Mouse (Mus musculus) embryonic facial prominence, embryonic 12.5 days (tissue): Measurements from ENCODE around the gene Itk. TPM values are rescaled to one million over a fixed set of nuclear protein-coding genes. Genes with fewer than 3 reads are reported as not detected.

Source experiments
- ATAC-seq: fragments of 200-750 bp; cut with Nextera tagmentation; 2 replicates; pipeline ENCODE4 v1.8.0; 2017; ENCODE audit not compliant: insufficient number of reproducible peaks, insufficient read depth, low FRiP score, low TSS enrichment
- H3K27ac ChIP-seq: fragments of 300-500 bp; sonication (generic); 2 replicates; pipeline ENCODE4 v1.5.1; 2016; ENCODE audit warnings: mild to moderate bottlenecking
- H3K27me3 ChIP-seq: fragments of 300-500 bp; sonication (generic); 2 replicates; pipeline ENCODE4 v1.6.1; 2016; ENCODE audit warnings: mild to moderate bottlenecking, moderate library complexity
- H3K36me3 ChIP-seq: fragments of 300-500 bp; sonication (generic); 2 replicates; pipeline ENCODE4 v1.6.1; 2016; ENCODE audit warnings: mild to moderate bottlenecking
- H3K4me1 ChIP-seq: fragments of 300-500 bp; sonication (generic); 2 replicates; pipeline ENCODE4 v1.6.1; 2016
- H3K4me2 ChIP-seq: fragments of 300-500 bp; sonication (generic); replicated peaks from 2 replicates; pipeline ENCODE4 v1.6.1; 2016; ENCODE audit warnings: mild to moderate bottlenecking, moderate library complexity
- H3K4me3 ChIP-seq: fragments of 300-500 bp; sonication (generic); 2 replicates; pipeline ENCODE4 v1.5.1; 2016; ENCODE audit warnings: mild to moderate bottlenecking
- H3K9ac ChIP-seq: fragments of 300-500 bp; sonication (generic); 2 replicates; pipeline ENCODE4 v1.6.1; 2016; ENCODE audit warnings: mild to moderate bottlenecking, moderate library complexity
- H3K9me3 ChIP-seq: fragments of 300-500 bp; sonication (generic); 2 replicates; pipeline ENCODE4 v1.6.1; 2016; ENCODE audit warnings: mild to moderate bottlenecking, moderate library complexity
- WGBS: fragments of 180-500 bp; shearing (Covaris S2); methylation state at CpG from one replicate; pipeline ENCODE4 v1.1.7; 2016; 5-methylcytosine and 5-hydroxymethylcytosine counted together
- polyA plus RNA-seq: library from polyadenylated mRNA; unstranded; fragments of >200 nt; fragmentation: Nextera tagmentation; extraction: Ambion mirVana; gene quantifications from 2 replicates; pipeline ENCODE4 v1.2.1, GENCODE M21; 2016

Gene Itk
- polyA plus RNA-seq, 1 experiment from 2014 or later: 0.14 TPM

DNA sequence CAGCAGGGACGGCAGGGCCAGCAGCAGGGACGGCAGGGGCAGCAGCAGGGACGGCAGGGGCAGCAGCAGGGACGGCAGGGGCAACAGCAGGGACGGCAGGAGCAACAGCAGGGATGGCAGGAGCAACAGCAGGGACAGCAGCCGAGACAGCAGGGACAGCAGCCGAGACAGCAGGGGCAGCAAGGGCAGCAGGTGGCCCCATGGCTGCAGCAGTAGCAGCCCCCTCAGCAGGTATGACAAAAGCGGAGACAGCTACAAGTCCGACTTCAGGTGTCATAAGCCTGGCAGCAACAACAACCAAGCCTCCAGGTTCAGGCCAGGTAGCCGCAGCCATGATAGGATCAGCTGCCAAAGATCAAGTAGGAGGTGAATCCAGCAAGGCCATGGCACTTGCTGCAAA lies 17.4 kb upstream of the Itk start:
- 29% methylated on average over 10 of the region's 10 CpGs for WGBS
- H3K4me2 ChIP-seq: no peak overlapping the region
- ATAC-seq: no peak

DNA sequence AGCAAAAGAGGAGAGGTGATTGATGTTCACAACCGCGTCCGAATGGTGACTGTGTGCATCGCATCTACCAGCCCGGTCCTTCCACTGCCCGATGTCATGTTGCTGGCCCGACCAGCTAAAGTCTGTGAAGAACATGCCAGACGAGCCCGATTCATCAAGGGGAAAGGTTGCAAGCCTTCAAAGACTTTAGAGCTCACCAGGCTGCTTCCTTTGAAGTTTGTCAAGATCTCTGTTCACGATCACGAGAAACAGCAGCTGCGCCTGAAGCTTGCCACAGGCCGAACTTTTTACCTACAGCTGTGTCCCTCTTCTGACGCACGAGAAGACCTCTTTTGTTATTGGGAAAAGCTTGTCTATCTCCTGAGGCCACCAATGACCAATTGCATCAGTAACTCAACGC lies 15.7 kb upstream of the Itk start:
- Histone ChIP-seq H3K4me1 (no peaks in the 10 kb centered on the region), H3K9ac (no peak overlapping the region), H3K9me3 (no peaks in the 10 kb centered on the region), H3K36me3 (no peaks in the 10 kb centered on the region), H3K4me2 (no peak overlapping the region), H3K27ac (no peak overlapping the region), H3K27me3 (no peaks in the 10 kb centered on the region), H3K4me3 (no peak overlapping the region)
- 82% methylated on average over 16 of the region's 16 CpGs for WGBS
- no peak for ATAC-seq

More for the DNA sequence above, 17.4 kb upstream of the Itk start:
- Histone ChIP-seq H3K27ac (no peak overlapping the region), H3K36me3 (no peaks in the 10 kb centered on the region), H3K9me3 (no peaks in the 10 kb centered on the region), H3K4me3 (no peak overlapping the region), H3K9ac (no peak overlapping the region; the same call in 1 of the 2 replicates), H3K27me3 (no peaks in the 10 kb centered on the region), H3K4me1 (no peaks in the 10 kb centered on the region)

DNA sequence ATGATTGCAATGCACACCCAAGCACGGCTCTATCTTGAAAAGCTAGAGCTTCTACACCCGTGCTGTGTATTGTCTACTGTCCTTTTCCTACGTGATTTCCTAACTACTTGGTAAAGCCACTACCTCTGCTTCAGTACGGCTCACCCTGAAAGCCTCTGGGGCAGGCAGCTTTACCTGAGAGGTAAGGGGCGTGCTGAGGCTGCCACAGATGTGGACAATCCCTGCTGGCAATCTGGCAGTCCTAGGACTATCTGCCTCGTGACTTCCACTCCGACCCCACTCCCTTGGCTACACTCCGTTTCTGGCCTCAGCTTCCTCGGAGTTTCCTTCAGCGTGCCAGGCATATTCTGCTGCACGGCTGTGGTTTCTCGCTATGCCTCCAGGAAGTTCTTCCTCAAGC lies 12.2 kb upstream of the Itk start:
- Histone ChIP-seq H3K27ac (no peak overlapping the region), H3K4me1 (no peaks in the 10 kb centered on the region), H3K4me3 (no peak overlapping the region), H3K9me3 (no peaks in the 10 kb centered on the region), H3K36me3 (no peaks in the 10 kb centered on the region), H3K27me3 (no peaks in the 10 kb centered on the region), H3K4me2 (no peak overlapping the region), H3K9ac (no peak overlapping the region)
- no peak for ATAC-seq
- WGBS: 81% methylated on average over 12 of the region's 12 CpGs

DNA sequence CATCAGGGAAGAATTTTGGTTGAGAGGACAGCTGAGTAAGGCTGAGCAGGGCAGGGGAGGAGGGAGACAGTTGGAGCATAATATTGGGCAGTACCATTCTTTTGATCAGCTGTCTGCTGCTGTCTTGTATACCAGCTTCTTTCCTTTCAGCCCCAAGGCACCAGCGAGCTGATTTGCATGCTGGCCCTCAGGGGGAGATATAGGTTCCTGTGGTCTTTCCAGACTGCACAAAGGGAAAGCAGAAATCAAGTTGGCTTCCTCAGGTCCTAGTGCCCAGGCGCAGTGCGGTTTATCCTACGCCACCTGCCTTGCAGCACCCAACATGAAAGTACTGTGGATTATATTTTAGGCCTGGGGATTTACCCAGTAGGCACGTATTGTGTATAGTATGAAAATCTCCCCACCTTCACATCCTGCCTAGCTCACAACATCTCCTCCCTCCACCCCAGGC lies 9.6 kb upstream of the Itk start:
- H3K4me2 ChIP-seq: no peak overlapping the region
- H3K27me3 ChIP-seq: no peaks in the 10 kb centered on the region
- WGBS: 66% methylated on average over 5 of the region's 5 CpGs
- no peaks in the 10 kb centered on the region for H3K4me1 ChIP-seq
- no peak overlapping the region for H3K27ac ChIP-seq
- no peak overlapping the region for H3K4me3 ChIP-seq
- no peak overlapping the region for H3K9ac ChIP-seq
- no peaks in the 10 kb centered on the region for H3K36me3 ChIP-seq
- no peaks in the 10 kb centered on the region for H3K9me3 ChIP-seq
- ATAC-seq: no peak

DNA sequence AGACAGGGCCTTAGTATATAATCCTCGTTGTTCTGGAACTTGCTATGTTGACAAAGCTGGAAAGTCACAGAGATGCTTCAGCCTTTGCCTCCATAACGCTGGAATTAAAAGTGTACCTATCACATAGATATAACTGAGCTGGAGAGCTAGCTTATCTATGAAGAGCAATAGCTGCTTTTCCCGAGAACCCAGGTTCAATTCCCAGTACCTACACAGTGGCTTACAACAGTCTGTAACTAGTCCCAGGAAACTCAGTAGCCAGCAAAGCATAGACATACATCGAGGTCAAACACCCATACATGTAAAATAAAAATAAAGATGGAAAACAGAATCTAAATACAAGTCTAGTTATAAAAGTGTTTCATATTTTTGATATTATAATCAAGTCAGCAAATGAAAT lies 9.2 kb upstream of the Itk start:
- Histone ChIP-seq H3K4me3 (no peak overlapping the region), H3K9me3 (no peaks in the 10 kb centered on the region), H3K4me1 (no peaks in the 10 kb centered on the region), H3K27me3 (no peaks in the 10 kb centered on the region), H3K36me3 (no peaks in the 10 kb centered on the region), H3K4me2 (no peak overlapping the region), H3K27ac (no peak overlapping the region), H3K9ac (no peak overlapping the region)
- 83% methylated on average over 4 of the region's 4 CpGs for WGBS
- ATAC-seq: no peak

DNA sequence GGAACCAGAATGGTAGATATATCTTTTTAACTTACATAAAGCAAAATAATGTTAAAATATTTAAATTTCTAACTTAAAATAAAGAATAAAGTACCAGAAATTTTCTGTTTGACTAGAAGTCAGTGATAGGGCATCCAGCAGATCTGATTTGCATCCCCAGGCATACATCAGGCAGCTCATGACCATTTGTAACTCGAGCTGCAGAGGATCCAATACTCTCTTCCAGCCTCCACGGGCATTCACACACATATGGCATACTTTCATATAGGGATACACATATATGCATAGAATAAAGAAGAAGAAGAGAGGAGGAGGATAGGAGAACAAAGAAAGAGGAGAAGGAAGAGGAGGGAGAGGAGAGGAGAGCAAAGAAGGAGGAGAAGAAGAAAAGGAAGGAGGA lies 8.6 kb upstream of the Itk start:
- H3K4me3 ChIP-seq: no peak overlapping the region
- WGBS: 39% methylated on average over 2 of the region's 2 CpGs

DNA sequence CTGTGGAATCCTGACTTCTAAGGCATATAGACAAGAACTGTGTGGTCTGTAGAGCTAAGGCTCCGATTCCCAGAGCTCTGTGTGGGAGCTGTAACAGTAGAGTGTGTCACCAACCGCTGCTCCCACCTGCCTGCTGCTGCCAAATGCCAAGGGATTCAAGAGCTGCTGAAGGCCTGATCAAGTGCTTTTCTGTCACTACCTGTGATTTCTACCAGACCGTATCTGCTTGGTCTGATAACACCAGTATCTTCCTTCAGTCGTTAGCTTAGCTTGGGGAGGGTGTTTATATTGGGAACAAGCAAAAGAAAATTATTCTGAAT lies 7.5 kb upstream of the Itk start:
- Histone ChIP-seq H3K36me3 (no peaks in the 10 kb centered on the region), H3K4me1 (no peaks in the 10 kb centered on the region), H3K27me3 (no peaks in the 10 kb centered on the region), H3K9ac (no peak overlapping the region), H3K4me2 (no peak overlapping the region), H3K9me3 (no peaks in the 10 kb centered on the region), H3K27ac (no peak overlapping the region), H3K4me3 (no peak overlapping the region)
- ATAC-seq: no peak
- 90% methylated on average over 4 of the region's 4 CpGs for WGBS

More for the DNA sequence above, 8.6 kb upstream of the Itk start:
- H3K36me3 ChIP-seq: no peaks in the 10 kb centered on the region
- H3K4me2 ChIP-seq: no peak overlapping the region
- H3K9me3 ChIP-seq: no peaks in the 10 kb centered on the region
- no peak for ATAC-seq
- H3K27me3 ChIP-seq: no peaks in the 10 kb centered on the region
- no peaks in the 10 kb centered on the region for H3K4me1 ChIP-seq
- no peak overlapping the region for H3K9ac ChIP-seq
- no peak overlapping the region for H3K27ac ChIP-seq

DNA sequence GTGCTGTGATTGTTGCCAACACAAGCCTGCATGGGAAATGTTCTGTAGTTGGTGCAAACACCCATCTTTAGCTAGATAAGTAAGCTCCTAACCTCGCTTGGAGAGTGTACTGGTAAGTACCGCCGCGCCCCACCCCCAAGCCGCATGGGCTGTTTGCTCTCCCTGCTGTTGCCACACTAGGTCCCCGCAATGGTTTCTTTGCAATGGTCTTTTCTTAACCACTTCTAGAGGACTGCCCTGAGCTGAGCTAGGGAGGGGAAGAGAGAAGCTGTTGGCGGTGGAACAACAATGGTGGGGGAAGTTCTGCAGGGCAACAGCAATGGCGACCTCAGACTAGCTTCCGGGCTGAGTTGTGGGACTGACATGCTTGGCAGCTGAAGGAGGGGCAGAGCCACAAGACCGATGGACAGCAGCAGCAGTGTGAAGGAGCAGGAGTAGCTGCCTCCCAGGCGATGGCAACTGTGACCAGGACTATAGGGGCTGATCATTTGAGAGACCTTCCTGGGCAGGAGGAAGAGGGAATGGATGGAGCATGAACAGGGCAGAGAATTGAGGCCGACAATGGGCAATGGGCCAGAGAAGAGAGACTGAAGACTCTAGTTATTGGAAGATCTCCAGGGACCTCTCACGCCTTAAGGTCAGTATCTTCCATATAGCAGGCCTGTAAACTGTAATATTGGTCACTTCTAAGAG lies 7.0 kb upstream of the Itk start, which contains the start of gene Fam71b:
Gene Fam71b, plus strand, starts transcription at position 393 of the 693 bp plus-strand sequence.
- 73% methylated on average over 13 of the region's 13 CpGs for WGBS
- no peaks in the 10 kb centered on the region for H3K9me3 ChIP-seq
- H3K4me3 ChIP-seq: no peak within 1 kb of the TSS
- H3K27me3 ChIP-seq: no peaks in the 10 kb centered on the region
- H3K4me1 ChIP-seq: no peaks in the 10 kb centered on the region
- H3K9ac ChIP-seq: no peak within 1 kb of the TSS
- ATAC-seq: no peak
- H3K4me2 ChIP-seq: no peak within 1 kb of the TSS
- no peak within 1 kb of the TSS for H3K27ac ChIP-seq
- H3K36me3 ChIP-seq: no peaks in the 10 kb centered on the region

DNA sequence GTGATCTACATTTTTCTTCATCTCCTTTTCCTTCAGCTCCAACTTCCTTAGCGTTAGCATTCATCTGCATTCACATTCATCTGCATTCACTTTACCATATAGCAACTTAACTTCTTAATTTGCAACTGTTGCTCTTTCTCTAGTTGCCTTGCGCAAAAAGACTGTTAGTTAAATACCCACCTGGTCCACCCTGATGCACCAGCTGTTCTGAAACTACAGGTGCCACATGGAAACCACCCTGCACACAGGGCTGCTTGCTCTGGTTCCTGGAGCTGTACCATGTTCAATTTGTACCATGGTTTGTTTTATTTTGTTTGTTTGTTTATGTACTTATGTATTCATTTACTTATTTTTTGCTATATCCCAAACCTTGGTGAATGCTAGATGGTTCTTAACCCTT lies 6.4 kb upstream of the Itk start:
- Histone ChIP-seq H3K36me3 (no peaks in the 10 kb centered on the region), H3K4me2 (no peak overlapping the region), H3K27me3 (no peaks in the 10 kb centered on the region), H3K4me3 (no peak overlapping the region), H3K4me1 (no peaks in the 10 kb centered on the region), H3K27ac (no peak overlapping the region), H3K9ac (no peak overlapping the region), H3K9me3 (no peaks in the 10 kb centered on the region)
- 86% methylated on average over 2 of the region's 2 CpGs for WGBS
- no peak for ATAC-seq

DNA sequence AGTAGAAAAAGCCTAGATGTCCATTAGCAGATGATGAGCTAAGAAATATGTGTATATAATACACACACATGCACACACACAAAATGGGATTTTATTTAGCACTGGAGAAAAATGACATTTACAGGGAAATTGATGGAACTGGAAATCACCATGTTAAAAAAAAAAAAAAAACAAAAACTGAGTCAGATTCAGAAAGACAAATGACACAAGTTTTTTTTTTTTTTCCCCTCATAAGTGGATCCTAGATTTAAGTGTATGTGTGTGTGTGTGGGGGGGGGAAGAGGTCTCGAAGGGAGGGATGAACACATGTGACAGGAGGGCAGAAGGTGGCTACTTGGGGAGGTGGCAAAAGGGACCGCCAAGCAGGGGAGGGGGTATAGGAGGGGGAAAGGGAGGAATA lies 5.8 kb upstream of the Itk start:
- no peak overlapping the region for H3K27ac ChIP-seq
- H3K27me3 ChIP-seq: no peaks in the 10 kb centered on the region
- WGBS: 73% methylated on average over 2 of the region's 2 CpGs
- ATAC-seq: no peak
- no peak overlapping the region for H3K4me2 ChIP-seq
- no peak overlapping the region for H3K4me3 ChIP-seq
- no peaks in the 10 kb centered on the region for H3K9me3 ChIP-seq
- no peak overlapping the region for H3K9ac ChIP-seq
- H3K4me1 ChIP-seq: no peaks in the 10 kb centered on the region
- no peaks in the 10 kb centered on the region for H3K36me3 ChIP-seq

DNA sequence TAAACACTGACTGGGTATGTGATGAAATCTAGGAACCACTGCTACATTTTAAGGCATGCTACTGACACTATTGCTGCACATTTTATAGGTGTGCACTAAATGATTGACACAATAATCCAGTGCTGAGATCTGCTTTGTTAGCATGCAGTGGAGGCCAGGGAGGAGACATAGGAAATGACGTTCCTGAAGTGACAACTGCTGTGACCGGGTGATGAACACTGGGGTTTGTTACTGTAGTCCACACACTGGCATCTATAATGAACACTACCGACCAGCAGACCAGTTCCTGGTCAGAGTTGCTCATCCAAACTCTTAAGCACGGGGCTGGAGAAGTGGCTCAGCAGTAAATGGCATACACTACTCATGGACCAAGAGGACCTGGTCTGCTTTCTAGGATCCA lies 4.1 kb upstream of the Itk start:
- H3K4me1 ChIP-seq: no peaks in the 10 kb centered on the region
- H3K4me2 ChIP-seq: no peak overlapping the region
- H3K9ac ChIP-seq: no peak overlapping the region
- 86% methylated on average over 4 of the region's 4 CpGs for WGBS
- no peak overlapping the region for H3K4me3 ChIP-seq
- no peak overlapping the region for H3K27ac ChIP-seq
- no peaks in the 10 kb centered on the region for H3K27me3 ChIP-seq
- no peak for ATAC-seq
- H3K36me3 ChIP-seq: no peaks in the 10 kb centered on the region
- H3K9me3 ChIP-seq: no peaks in the 10 kb centered on the region

DNA sequence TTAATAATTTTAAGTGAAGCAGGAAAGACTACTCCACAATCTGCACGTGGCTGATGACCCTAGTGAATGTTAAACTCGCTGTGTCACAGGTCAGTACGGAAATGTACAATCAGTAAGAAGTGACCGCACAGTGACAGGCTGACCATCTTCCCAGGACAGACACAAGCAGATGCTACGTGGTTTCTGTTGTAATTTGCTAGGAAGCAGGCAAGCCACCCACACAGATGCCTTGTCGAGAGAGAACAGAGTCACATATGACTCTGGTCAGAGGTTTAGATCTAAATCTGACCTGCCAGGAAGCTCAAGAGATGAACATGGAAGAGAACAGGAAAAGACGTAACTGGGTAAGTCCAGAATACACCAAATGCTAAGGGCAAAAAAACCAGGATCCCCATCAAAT lies 3.6 kb upstream of the Itk start:
- no peak for ATAC-seq
- Histone ChIP-seq H3K9me3 (no peaks in the 10 kb centered on the region), H3K4me2 (no peak overlapping the region), H3K4me1 (no peaks in the 10 kb centered on the region), H3K27me3 (no peaks in the 10 kb centered on the region), H3K36me3 (no peaks in the 10 kb centered on the region), H3K9ac (no peak overlapping the region), H3K4me3 (no peak overlapping the region), H3K27ac (no peak overlapping the region)
- 74% methylated on average over 7 of the region's 7 CpGs for WGBS

DNA sequence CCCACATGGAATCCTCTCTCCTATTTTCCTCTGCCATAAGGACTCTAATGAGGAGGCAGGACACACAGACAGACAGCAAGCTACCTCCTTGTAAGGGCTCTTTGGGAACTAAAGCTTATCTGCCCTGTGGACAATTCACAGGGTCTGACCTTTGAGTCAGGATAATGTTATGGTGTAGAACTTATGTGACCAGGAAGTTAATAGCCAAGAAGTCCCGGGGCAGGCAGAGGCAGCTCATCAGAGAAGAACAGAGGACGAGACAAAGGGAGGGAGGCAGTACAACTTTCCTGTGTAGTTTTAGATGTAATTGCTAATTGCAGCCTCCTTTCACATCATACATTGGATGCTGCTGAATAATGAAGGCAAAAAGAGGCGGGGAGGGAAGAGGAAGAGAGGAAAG lies 1.3 kb upstream of the Itk start:
- no peak overlapping the region for H3K4me2 ChIP-seq
- H3K9ac ChIP-seq: no peak overlapping the region
- no peak overlapping the region for H3K27ac ChIP-seq
- WGBS: 45% methylated on average over 3 of the region's 3 CpGs
- H3K4me3 ChIP-seq: no peak overlapping the region
- no peaks in the 10 kb centered on the region for H3K36me3 ChIP-seq
- no peaks in the 10 kb centered on the region for H3K4me1 ChIP-seq
- no peaks in the 10 kb centered on the region for H3K27me3 ChIP-seq
- ATAC-seq: no peak
- H3K9me3 ChIP-seq: no peaks in the 10 kb centered on the region
